Mouse (Mus musculus) left cerebral cortex, postnatal 14 days (tissue): Measurements from ENCODE around the gene Dusp16. TPM values are rescaled to one million over a fixed set of nuclear protein-coding genes. Genes with fewer than 3 reads are reported as not detected.
"Not testable (repeated sequence)": the region's sequence is repeated elsewhere in the genome, so short reads cannot be mapped to it uniquely, and the experiment has no call there.

Experiments
- DNase-seq, 2 experiments: peaks; one replicate each; pipeline ENCODE4 v3.0.0; 2021 to 2022; ENCODE audit warnings: low spot score in 2 of 2, mixed read lengths in 1 of 2
- intact Hi-C: fragments of 180-260 bp; cut with DNase I; formaldehyde crosslinking; loops from one replicate; pipeline ENCODE4 v1.15.1; 2025
- total RNA-seq, 2 experiments: library from RNA; stranded (reverse); gene quantifications; 2 replicates each; pipeline ENCODE4 v1.2.3; 2021

Dusp16 gene
- total RNA-seq, 2 experiments from 2014 or later = 5.4 to 6.0 TPM

- intact Hi-C loops = no loop called here
- no peak for DNase-seq
Measured at GRCm38 (mm10) chr6:134713897-134714296, 78.5 kb downstream of the Dusp16 start.

- intact Hi-C loops = no loop called here
- no peak for DNase-seq
Measured at GRCm38 (mm10) chr6:134713321-134713720, 79.1 kb downstream of the Dusp16 start.

- intact Hi-C loops = no loop called here
- DNase-seq = no peak
Measured at GRCm38 (mm10) chr6:134710020-134710419, 82.4 kb downstream of the Dusp16 start.

GRCm38 (mm10) chr6:134706467-134706866, 86.0 kb downstream of the Dusp16 start:
- intact Hi-C loops = no loop called here
- DNase-seq = no peak

GRCm38 (mm10) chr6:134703053-134703690, 89.3 kb downstream of the Dusp16 start:
- intact Hi-C loops = no loop called here
- no peak for DNase-seq

GRCm38 (mm10) chr6:134702184-134702583, 90.2 kb downstream of the Dusp16 start:
- no peak for DNase-seq

GRCm38 (mm10) chr6:134701211-134701602, 91.2 kb downstream of the Dusp16 start:
- intact Hi-C loops = no loop called here
- DNase-seq = no peak

More at GRCm38 (mm10) chr6:134702184-134702583, 90.2 kb downstream of the Dusp16 start:
- intact Hi-C loops = no loop called here

- intact Hi-C loops = no loop called here
- no peak for DNase-seq
Measured at GRCm38 (mm10) chr6:134700451-134701210, 91.8 kb downstream of the Dusp16 start.

- no peak for DNase-seq
- intact Hi-C loops = no loop called here
Measured at GRCm38 (mm10) chr6:134698243-134698642, 94.2 kb downstream of the Dusp16 start.

GRCm38 (mm10) chr6:134696554-134696953, 95.9 kb downstream of the Dusp16 start:
- DNase-seq = no peak
- intact Hi-C loops = no loop called here

- intact Hi-C loops = no loop called here
- DNase-seq = no peak
Measured at GRCm38 (mm10) chr6:134696146-134696545, 96.3 kb downstream of the Dusp16 start.

- DNase-seq = no peak
- intact Hi-C loops = no loop called here
Measured at GRCm38 (mm10) chr6:134695625-134696024, 96.8 kb downstream of the Dusp16 start.

- DNase-seq = no peak
- intact Hi-C loops = no loop called here
Measured at GRCm38 (mm10) chr6:134694988-134695387, 97.4 kb downstream of the Dusp16 start.

- intact Hi-C loops = no loop called here
Measured at GRCm38 (mm10) chr6:134694498-134694897, 97.9 kb downstream of the Dusp16 start.

GRCm38 (mm10) chr6:134685515-134685914, 106.9 kb downstream of the Dusp16 start:
- intact Hi-C loops = no loop called here
- DNase-seq = no peak

More at GRCm38 (mm10) chr6:134694498-134694897, 97.9 kb downstream of the Dusp16 start:
- DNase-seq = no peak

GRCm38 (mm10) chr6:134685040-134685439, 107.4 kb downstream of the Dusp16 start:
- intact Hi-C loops = no loop called here
- DNase-seq = no peak

GRCm38 (mm10) chr6:134684354-134684915, 108.0 kb downstream of the Dusp16 start:
- no peak for DNase-seq
- intact Hi-C loops = no loop called here

GRCm38 (mm10) chr6:134679330-134679729, 113.1 kb downstream of the Dusp16 start:
- intact Hi-C loops, DNase-seq: not testable (repeated sequence)

GRCm38 (mm10) chr6:134678037-134678436, 114.4 kb downstream of the Dusp16 start:
- DNase-seq = no peak
- intact Hi-C loops = no loop called here

GRCm38 (mm10) chr6:134677504-134677903, 114.9 kb downstream of the Dusp16 start:
- no peak for DNase-seq
- intact Hi-C loops = no loop called here

- DNase-seq, intact Hi-C loops: not testable (repeated sequence)
Measured at GRCm38 (mm10) chr6:134673712-134674111, 118.7 kb downstream of the Dusp16 start.
